9 mouse cellular contexts compared by ENCODE assay signal in genomic region chrX:139416701-139417100, GRCm38 (mm10).
A peak's percentile ranks its signal among the peaks of the same experiment; 100 is the strongest.
DNase-seq lines count a peak whose midpoint lies in the region; ATAC-seq lines count a peak whose summit lies in the region.
"Had no signal": no experiment of that assay in that cellular context is flagged by ENCODE, and none has a peak within 500 bp of the region (broad histone marks: within the 10 kb centered on the region; RNA-seq: fewer than 3 reads in every experiment).

No protein-coding gene starts in this region.

- WGBS in midbrain, embryonic 11.5 days = 66% methylated on average over 6 of the region's 6 CpGs
- 68% methylated on average over 6 of the region's 6 CpGs for WGBS in midbrain, embryonic 15.5 days
- WGBS in liver, embryonic 13.5 days (ENCODE audit: insufficient replicate concordance) = 46% methylated on average over 6 of the region's 6 CpGs

- no peaks in the 10 kb centered on the region for H3K4me1 ChIP-seq in midbrain, embryonic 11.5 days (ENCODE audit: control insufficient read depth, insufficient read depth, low read length)
- no peaks in the 10 kb centered on the region for H3K4me1 ChIP-seq in midbrain, embryonic 15.5 days
- H3K4me1 ChIP-seq in liver, embryonic 13.5 days (replicated peaks) = no peaks in the 10 kb centered on the region
- H3K4me1 ChIP-seq: midbrain, embryonic 12.5 days had no signal

- DNase-seq in midbrain, embryonic 11.5 days (ENCODE audit: low spot score, missing footprints) = peak; percentile 91
- DNase-seq in adrenal gland, adult (ENCODE audit: inconsistent age in 2 of 2, low spot score in 1 of 2) = peak; percentile 27 to 84
- DNase-seq in embryo, embryonic 10 days (ENCODE audit: low spot score) = peak; percentile 61
- DNase-seq in kidney, postnatal 10 days = peak; percentile 82
- DNase-seq in liver, embryonic 13.5 days = peak; percentile 11
- DNase-seq in right cerebral cortex, adult 18-20 months = peak; percentile 23

- ATAC-seq in midbrain, embryonic 11.5 days (ENCODE audit: low FRiP score) = no peak
- no peak for ATAC-seq in midbrain, embryonic 15.5 days (replicated peaks)
- ATAC-seq in liver, embryonic 13.5 days (ENCODE audit: low read depth) = no peak
- ATAC-seq in monocyte, adult 5-6 weeks (replicated peaks; ENCODE audit: insufficient number of reproducible peaks, low FRiP score, low TSS enrichment, poor library complexity, severe bottlenecking) = no peak

- no peak overlapping the region for H3K4me2 ChIP-seq in midbrain, embryonic 11.5 days
- H3K4me2 ChIP-seq in midbrain, embryonic 15.5 days = no peak overlapping the region
- H3K4me2 ChIP-seq in liver, embryonic 13.5 days = no peak overlapping the region
- H3K4me2 ChIP-seq: midbrain, embryonic 12.5 days had no signal

- no peak overlapping the region for H3K9ac ChIP-seq in midbrain, embryonic 11.5 days (ENCODE audit: low read length)
- H3K9ac ChIP-seq in midbrain, embryonic 15.5 days = no peak overlapping the region
- no peak overlapping the region for H3K9ac ChIP-seq in liver, embryonic 13.5 days
- H3K9ac ChIP-seq: midbrain, embryonic 12.5 days had no signal

- no peak overlapping the region for H3K27ac ChIP-seq in midbrain, embryonic 11.5 days (ENCODE audit: low read depth, low read length)
- no peak overlapping the region for H3K27ac ChIP-seq in midbrain, embryonic 15.5 days
- no peak overlapping the region for H3K27ac ChIP-seq in liver, embryonic 13.5 days
- H3K27ac ChIP-seq: midbrain, embryonic 12.5 days had no signal

- no peaks in the 10 kb centered on the region for H3K27me3 ChIP-seq in midbrain, embryonic 11.5 days (ENCODE audit: control insufficient read depth, insufficient read depth, low read length)
- H3K27me3 ChIP-seq in midbrain, embryonic 15.5 days (replicated peaks) = no peaks in the 10 kb centered on the region
- H3K27me3 ChIP-seq in liver, embryonic 13.5 days = no peaks in the 10 kb centered on the region
- H3K27me3 ChIP-seq: midbrain, embryonic 12.5 days had no signal

- no peak overlapping the region for H3K4me3 ChIP-seq in midbrain, embryonic 11.5 days (ENCODE audit: low read depth, low read length)
- H3K4me3 ChIP-seq in midbrain, embryonic 15.5 days = no peak overlapping the region
- no peak overlapping the region for H3K4me3 ChIP-seq in liver, embryonic 13.5 days (replicated peaks)
- H3K4me3 ChIP-seq: midbrain, embryonic 12.5 days had no signal

- H3K36me3 ChIP-seq in midbrain, embryonic 11.5 days (ENCODE audit: control insufficient read depth, insufficient read depth, low read length) = no peaks in the 10 kb centered on the region
- no peaks in the 10 kb centered on the region for H3K36me3 ChIP-seq in midbrain, embryonic 15.5 days (replicated peaks)
- no peaks in the 10 kb centered on the region for H3K36me3 ChIP-seq in liver, embryonic 13.5 days
- H3K36me3 ChIP-seq: midbrain, embryonic 12.5 days had no signal

- H3K9me3 ChIP-seq in midbrain, embryonic 11.5 days (ENCODE audit: control insufficient read depth, low read length) = no peaks in the 10 kb centered on the region
- H3K9me3 ChIP-seq in midbrain, embryonic 15.5 days = no peaks in the 10 kb centered on the region
- H3K9me3 ChIP-seq in liver, embryonic 13.5 days (replicated peaks) = no peaks in the 10 kb centered on the region
- H3K9me3 ChIP-seq: midbrain, embryonic 12.5 days had no signal

Comparison
In these comparisons a context has a peak if more than half of its experiments do, and no peak if none do; other contexts are left out.
1. DNase-seq: peak in every context shown above with its lines; median percentile 91 in midbrain, embryonic 11.5 days; 82 in kidney, postnatal 10 days; 61 in embryo, embryonic 10 days; 56 in adrenal gland, adult; 23 in right cerebral cortex, adult 18-20 months; 11 in liver, embryonic 13.5 days.